Mouse (Mus musculus) macrophage (primary cell): ENCODE measurements around the gene Gar1. TPM values are rescaled to one million over a fixed set of nuclear protein-coding genes. Genes with fewer than 3 reads are reported as not detected.

ENCODE experiments used
- H3K27ac ChIP-seq: fragments of 350-480 bp; formaldehyde crosslinking; 2 replicates; pipeline ENCODE4 v1.9.0; 2021
- H3K36me3 ChIP-seq: fragments of 350-480 bp; formaldehyde crosslinking; 2 replicates; pipeline ENCODE4 v1.9.0; 2021; ENCODE audit errors: inconsistent target
- H3K4me3 ChIP-seq: fragments of 350-480 bp; formaldehyde crosslinking; 2 replicates; pipeline ENCODE4 v1.9.0; 2021; ENCODE audit errors: inconsistent target
- H3K79me2 ChIP-seq: fragments of 350-480 bp; formaldehyde crosslinking; 2 replicates; pipeline ENCODE4 v1.9.0; 2021; ENCODE audit errors: inconsistent target
- WGBS: methylation state at CpG from one replicate; pipeline ENCODE4 v1.1.7; 2026; ENCODE audit warnings: inconsistent platforms; ENCODE audit not compliant: missing documents; 5-methylcytosine and 5-hydroxymethylcytosine counted together
- polyA plus RNA-seq: library from polyadenylated mRNA; stranded (reverse); fragments of 250-400 nt; gene quantifications from 3 replicates; pipeline ENCODE4 v1.2.4, GENCODE M21; 2018; ENCODE audit warnings: inconsistent platforms
- total RNA-seq, 78 experiments: library from RNA; depleted of rRNA; stranded (reverse); fragments of 250-400 nt; gene quantifications; 1 replicate in 9 of 78; 2 replicates in 24 of 78; 3 replicates in 43 of 78; 4 replicates in 2 of 78; pipeline ENCODE4 v1.2.4; 2018; ENCODE audit warnings: inconsistent platforms in 56 of 78

Gar1 gene
- 10 to 100 TPM in 23 of 26 experiments, 1 to 10 TPM in 3; 6.5 to 35.9 (median 19.3) TPM for total RNA-seq (2018; cell fraction: chromatin; rRNA removed)
- total RNA-seq (2018; cell fraction: cytosol; rRNA removed) = 10 to 100 TPM; 13.1 to 27.7 (median 16.9) TPM
- total RNA-seq (2018; cell fraction: nucleus; rRNA removed) = 10 to 100 TPM in 20 of 26 experiments, 1 to 10 TPM in 5, not detected in 1; 6.6 to 55.3 (median 17.1) TPM
- 11.8 to 57.0 TPM (median 36.2 TPM) in 3 replicates for polyA plus RNA-seq

- peak within 1 kb of the TSS; percentile 62 for H3K27ac ChIP-seq
- under 1% methylated on average over 59 of the region's 60 CpGs for WGBS
- H3K79me2 ChIP-seq = peaks cover 33% of the 10 kb centered on the region
- no peaks in the 10 kb centered on the region for H3K36me3 ChIP-seq
- H3K4me3 ChIP-seq = peak within 1 kb of the TSS; percentile 54
Measured at GRCm38 (mm10) chr3:129831035-129831568, at the start of gene Gar1. Gene Gar1 (minus strand): TSS chr3:129831396.

- no peaks in the 10 kb centered on the region for H3K79me2 ChIP-seq
- H3K27ac ChIP-seq = no peak overlapping the region
- H3K36me3 ChIP-seq = no peaks in the 10 kb centered on the region
- WGBS = 93% methylated on average over 2 of the region's 2 CpGs
- H3K4me3 ChIP-seq = no peak overlapping the region
Measured at GRCm38 (mm10) chr3:129879913-129880312, 48.7 kb upstream of the Gar1 start.

GRCm38 (mm10) chr3:129879131-129879757 lies 48.0 kb upstream of the Gar1 start:
- Histone ChIP-seq H3K27ac (no peak overlapping the region), H3K79me2 (no peaks in the 10 kb centered on the region), H3K36me3 (no peaks in the 10 kb centered on the region), H3K4me3 (peak overlapping the region; percentile 28)
- WGBS = 5% methylated on average over 25 of the region's 25 CpGs

GRCm38 (mm10) chr3:129878405-129879021 lies 47.3 kb upstream of the Gar1 start, which contains the start of gene Pla2g12a:
Gene Pla2g12a (plus strand): TSS chr3:129878606.
- H3K27ac ChIP-seq = no peak within 1 kb of the TSS
- 1% methylated on average over 61 of the region's 66 CpGs for WGBS
- H3K36me3 ChIP-seq = no peaks in the 10 kb centered on the region
- H3K79me2 ChIP-seq = no peaks in the 10 kb centered on the region
- peak within 1 kb of the TSS; percentile 28 for H3K4me3 ChIP-seq

- Histone ChIP-seq H3K4me3 (no peak overlapping the region), H3K79me2 (no peaks in the 10 kb centered on the region), H3K36me3 (no peaks in the 10 kb centered on the region), H3K27ac (no peak overlapping the region)
- WGBS = 81% methylated on average over 9 of the region's 10 CpGs
Measured at GRCm38 (mm10) chr3:129877327-129877726, 46.1 kb upstream of the Gar1 start.

- no peaks in the 10 kb centered on the region for H3K36me3 ChIP-seq
- H3K27ac ChIP-seq = no peak overlapping the region
- WGBS = 63% methylated on average over 14 of the region's 14 CpGs
- no peaks in the 10 kb centered on the region for H3K79me2 ChIP-seq
- no peak overlapping the region for H3K4me3 ChIP-seq
Measured at GRCm38 (mm10) chr3:129863698-129864097, 32.5 kb upstream of the Gar1 start.

GRCm38 (mm10) chr3:129862592-129862991 lies 31.4 kb upstream of the Gar1 start:
- H3K79me2 ChIP-seq = no peaks in the 10 kb centered on the region
- 58% methylated on average over 2 of the region's 2 CpGs for WGBS
- no peak overlapping the region for H3K27ac ChIP-seq
- no peaks in the 10 kb centered on the region for H3K36me3 ChIP-seq
- no peak overlapping the region for H3K4me3 ChIP-seq

- Histone ChIP-seq H3K36me3 (no peaks in the 10 kb centered on the region), H3K27ac (no peak overlapping the region), H3K4me3 (no peak overlapping the region), H3K79me2 (no peaks in the 10 kb centered on the region)
- 88% methylated on average over 7 of the region's 7 CpGs for WGBS
Measured at GRCm38 (mm10) chr3:129846846-129847245, 15.7 kb upstream of the Gar1 start.

GRCm38 (mm10) chr3:129845868-129846267 lies 14.7 kb upstream of the Gar1 start:
- no peak overlapping the region for H3K4me3 ChIP-seq
- no peaks in the 10 kb centered on the region for H3K36me3 ChIP-seq
- no peaks in the 10 kb centered on the region for H3K79me2 ChIP-seq
- no peak overlapping the region for H3K27ac ChIP-seq
- 75% methylated on average over 2 of the region's 2 CpGs for WGBS

GRCm38 (mm10) chr3:129838017-129838416 lies 6.8 kb upstream of the Gar1 start:
- H3K36me3 ChIP-seq = no peaks in the 10 kb centered on the region
- no peaks in the 10 kb centered on the region for H3K79me2 ChIP-seq
- WGBS = 73% methylated on average over 7 of the region's 7 CpGs
- no peak overlapping the region for H3K27ac ChIP-seq
- H3K4me3 ChIP-seq = no peak overlapping the region

GRCm38 (mm10) chr3:129836965-129837364 lies 5.8 kb upstream of the Gar1 start:
- Histone ChIP-seq H3K27ac (no peak overlapping the region), H3K36me3 (no peaks in the 10 kb centered on the region), H3K79me2 (no peaks in the 10 kb centered on the region), H3K4me3 (no peak overlapping the region)
- WGBS = 81% methylated on average over 6 of the region's 6 CpGs

- no peaks in the 10 kb centered on the region for H3K36me3 ChIP-seq
- H3K27ac ChIP-seq = no peak overlapping the region
- 44% methylated on average over 10 of the region's 11 CpGs for WGBS
- no peaks in the 10 kb centered on the region for H3K79me2 ChIP-seq
- no peak overlapping the region for H3K4me3 ChIP-seq
Measured at GRCm38 (mm10) chr3:129836051-129836697, 5.0 kb upstream of the Gar1 start.

- 71% methylated on average over 5 of the region's 6 CpGs for WGBS
- H3K4me3 ChIP-seq = no peak within 1 kb of the TSS
- no peak within 1 kb of the TSS for H3K27ac ChIP-seq
- no peaks in the 10 kb centered on the region for H3K36me3 ChIP-seq
- H3K79me2 ChIP-seq = no peaks in the 10 kb centered on the region
Measured at GRCm38 (mm10) chr3:129835388-129835934, 4.3 kb upstream of the Gar1 start, which contains the start of gene Cfi. Gene Cfi (plus strand): TSS chr3:129835884.

GRCm38 (mm10) chr3:129830626-129831025 lies 570 bp downstream of the Gar1 start:
- 3% methylated on average over 38 of the region's 45 CpGs for WGBS
- Histone ChIP-seq H3K79me2 (peaks cover 33% of the 10 kb centered on the region), H3K4me3 (peak overlapping the region; percentile 54), H3K36me3 (no peaks in the 10 kb centered on the region), H3K27ac (no peak overlapping the region)
